Mouse (Mus musculus): ENCODE measurements around the gene Gm9733. TPM values are rescaled to one million over a fixed set of nuclear protein-coding genes. Genes with fewer than 3 reads are reported as not detected.

The Gm9733 gene
- polyA plus RNA-seq, 1 experiment, result 11.8 TPM

GRCm38 (mm10) chr3:15275899-15276526 lies 56.1 kb downstream of the Gm9733 start:
- Histone ChIP-seq H3K4me3 (replicated peaks; ENCODE audit: control insufficient read depth, low read depth, low read length) (no peak overlapping the region), H3K27ac (ENCODE audit: control insufficient read depth, insufficient read depth, low read depth, low read length, poor library complexity) (peak overlapping the region; percentile 90), H3K4me1 (ENCODE audit: control insufficient read depth, insufficient read depth, low read length) (peaks cover 1% of the 10 kb centered on the region)
- WGBS, result 2% methylated on average over 5 of the region's 5 CpGs
- TF ChIP-seq POLR2A (IDR thresholded peaks at IDR 0.05; ENCODE audit: borderline replicate concordance, control insufficient read depth, low read depth, low read length), result no peak
- TF ChIP-seq CTCF (IDR thresholded peaks at IDR 0.05; ENCODE audit: control insufficient read depth, insufficient read depth, low read length), result no peak

GRCm38 (mm10) chr3:15264450-15264849 lies 67.7 kb downstream of the Gm9733 start:
- Histone ChIP-seq H3K4me1 (ENCODE audit: control insufficient read depth, insufficient read depth, low read length) (no peaks in the 10 kb centered on the region), H3K4me3 (replicated peaks; ENCODE audit: control insufficient read depth, low read depth, low read length) (no peak overlapping the region), H3K27ac (ENCODE audit: control insufficient read depth, insufficient read depth, low read depth, low read length, poor library complexity) (no peak overlapping the region)
- 3% methylated on average over 3 of the region's 3 CpGs for WGBS
- TF ChIP-seq POLR2A (IDR thresholded peaks at IDR 0.05; ENCODE audit: borderline replicate concordance, control insufficient read depth, low read depth, low read length), result no peak
- peak; percentile 33; the same call in 1 of the 2 replicates for TF ChIP-seq CTCF (IDR thresholded peaks at IDR 0.05; ENCODE audit: control insufficient read depth, insufficient read depth, low read length)

DNA sequence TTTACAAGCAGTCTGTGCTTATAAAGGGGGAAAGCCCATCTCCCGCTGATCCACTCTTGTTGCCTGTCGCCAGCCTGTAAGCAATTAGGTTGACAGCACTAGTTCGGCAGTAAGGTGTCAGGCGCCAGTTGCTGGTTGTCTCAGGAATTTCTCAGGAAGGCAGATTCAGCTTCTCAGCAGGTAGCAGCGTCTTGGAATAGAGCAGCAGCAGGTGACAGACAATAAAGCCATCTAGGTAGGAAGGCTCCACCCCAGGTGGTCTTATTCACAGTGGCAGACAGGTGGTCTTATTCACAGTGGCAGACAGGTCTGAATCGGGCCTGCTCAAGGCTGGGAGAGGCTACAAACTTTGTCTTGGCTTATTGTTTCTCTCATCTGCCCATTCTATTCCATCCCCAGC lies 76.4 kb downstream of the Gm9733 start:
- Histone ChIP-seq H3K27ac (ENCODE audit: control insufficient read depth, insufficient read depth, low read depth, low read length, poor library complexity) (no peak overlapping the region), H3K4me3 (replicated peaks; ENCODE audit: control insufficient read depth, low read depth, low read length) (no peak overlapping the region), H3K4me1 (ENCODE audit: control insufficient read depth, insufficient read depth, low read length) (no peaks in the 10 kb centered on the region)
- 90% methylated on average over 6 of the region's 6 CpGs for WGBS
- no peak for TF ChIP-seq POLR2A (IDR thresholded peaks at IDR 0.05; ENCODE audit: borderline replicate concordance, control insufficient read depth, low read depth, low read length)
- TF ChIP-seq CTCF (IDR thresholded peaks at IDR 0.05; ENCODE audit: control insufficient read depth, insufficient read depth, low read length), result no peak

Other genes starting within 250 kb of the Gm9733 start
- gene Sirpb1a, start 94.2 kb upstream of the Gm9733 start, polyA plus RNA-seq (2011; ENCODE audit: insufficient read depth, insufficient read length, low replicate concordance, missing spikeins), result 4.0 TPM in 1 of 2 replicates, not detected in the other
- 13.3 TPM in 1 of 2 replicates, not detected in the other for gene Sirpb1b, start 242.8 kb upstream of the Gm9733 start, polyA plus RNA-seq (2011; ENCODE audit: insufficient read depth, insufficient read length, low replicate concordance, missing spikeins)